Mouse (Mus musculus) G1E (cell line): ENCODE measurements around the gene Nckap5.

Experiments used
- CTCF ChIP-seq: IDR thresholded peaks from 2 replicates; pipeline ENCODE4 v1.5.1; 2012; ENCODE audit warnings: low read depth, low read length, inconsistent platforms, mixed read lengths
- GATA1 ChIP-seq: IDR thresholded peaks from 2 replicates; pipeline ENCODE4 v1.6.1; 2012; ENCODE audit warnings: borderline replicate concordance, low read length, inconsistent platforms, mixed read lengths
- POLR2AphosphoS5 ChIP-seq: IDR thresholded peaks from 2 replicates; pipeline ENCODE4 v1.6.1; 2012; ENCODE audit warnings: low read depth, low read length, inconsistent platforms; ENCODE audit not compliant: insufficient replicate concordance
- TAL1 ChIP-seq: conservative IDR thresholded peaks from 2 replicates; pipeline ENCODE4 v1.6.1; 2012; ENCODE audit warnings: low read depth, low read length, inconsistent platforms, mixed read lengths

DNA sequence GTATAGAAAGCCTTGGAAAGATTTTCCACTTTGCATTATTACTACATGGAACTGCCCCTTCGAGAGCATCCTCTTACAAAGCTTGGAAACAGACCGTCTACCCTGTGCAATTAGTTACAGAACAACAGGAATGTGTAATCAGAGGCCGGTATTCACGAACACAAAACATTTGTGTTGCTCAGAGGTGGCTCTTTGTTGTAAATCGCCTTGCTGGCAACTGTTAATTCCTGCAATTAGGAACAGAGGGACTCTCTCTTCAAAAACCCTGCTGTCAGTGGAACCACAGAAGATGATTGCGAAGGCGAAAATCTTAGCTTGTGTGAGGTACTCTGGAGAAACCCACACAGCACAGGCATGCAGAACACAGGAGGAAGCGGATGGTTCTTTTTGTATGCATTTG lies 710.1 kb downstream of the Nckap5 start:
- TF ChIP-seq CTCF = no peak
- TF ChIP-seq TAL1 = no peak
- no peak for TF ChIP-seq GATA1
- TF ChIP-seq POLR2AphosphoS5 = no peak
